Mouse (Mus musculus) olfactory bulb, adult 2 months (tissue): ENCODE data around the gene Pla2g2f.

Experiments used
- CTCF ChIP-seq: fragments of 200-500 bp; IDR thresholded peaks from 2 replicates; pipeline ENCODE4 v1.5.1; 2012; ENCODE audit warnings: low read depth, mild to moderate bottlenecking, low read length, moderate library complexity; ENCODE audit not compliant: insufficient read depth
- POLR2A ChIP-seq: fragments of 200-500 bp; IDR thresholded peaks from 2 replicates; pipeline ENCODE4 v1.6.1; 2012; ENCODE audit warnings: mild to moderate bottlenecking, low read depth, low read length, moderate library complexity; ENCODE audit not compliant: insufficient read depth

GRCm38 (mm10) chr4:138800134-138800744 is 42.8 kb upstream of the Pla2g2f start:
- TF ChIP-seq CTCF (no peak), POLR2A (no peak)
